Mouse (Mus musculus) liver, adult 2 months (tissue): ENCODE results near the gene Gm2431.

Experiments
- CTCF ChIP-seq: fragments of 200-500 bp; IDR thresholded peaks from 2 replicates; pipeline ENCODE4 v1.5.1; 2011; ENCODE audit warnings: low read depth, low read length, control low read depth
- POLR2A ChIP-seq: fragments of 200-500 bp; IDR thresholded peaks from 2 replicates; pipeline ENCODE4 v1.6.1; 2011; ENCODE audit warnings: low read length, control low read depth; ENCODE audit not compliant: insufficient read depth; ENCODE audit errors: extremely low read depth

- no peak for TF ChIP-seq CTCF
- no peak for TF ChIP-seq POLR2A
Observed at GRCm38 (mm10) chr7:142211559-142211958, 46.6 kb downstream of the Gm2431 start, which contains the start of gene Gm7579.
